Mouse (Mus musculus) C2C12 (cell line): ENCODE data around the gene Abcc12.

Experiments used
- CEBPB ChIP-seq: IDR thresholded peaks from one replicate; pipeline ENCODE4 v1.6.1; 2011; ENCODE audit warnings: low read depth, mild to moderate bottlenecking, control low read depth, moderate library complexity
- CTCF ChIP-seq: IDR thresholded peaks from one replicate; pipeline ENCODE4 v1.5.1; 2011; ENCODE audit not compliant: control insufficient read depth, insufficient read depth, insufficient read length
- MAX ChIP-seq: IDR thresholded peaks from one replicate; pipeline ENCODE4 v1.6.1; 2011; ENCODE audit warnings: mild to moderate bottlenecking, control low read depth

DNA sequence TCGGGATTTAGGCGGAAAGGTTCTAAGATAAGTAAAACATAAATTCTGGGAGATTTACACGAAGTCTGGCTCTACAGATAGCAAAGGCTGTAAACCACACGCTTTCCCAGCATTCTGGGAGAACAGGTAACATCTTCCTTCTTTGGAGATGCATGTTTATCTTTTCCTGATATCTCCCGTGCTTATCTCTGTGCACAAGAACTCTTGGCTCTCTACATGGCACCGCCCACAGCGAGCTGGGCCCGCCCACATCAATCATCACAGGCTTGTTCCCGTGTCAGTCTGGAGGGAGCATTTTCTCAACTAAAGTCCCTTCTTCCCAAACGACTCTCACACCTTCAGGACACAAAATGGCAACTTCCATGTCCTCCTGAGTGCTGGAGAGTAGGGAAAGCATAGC, 12.6 kb upstream of the Abcc12 start:
- TF ChIP-seq CEBPB = no peak
- TF ChIP-seq CTCF = no peak
- TF ChIP-seq MAX = no peak
